Mouse (Mus musculus): Measurements from ENCODE around the gene Pth1r. TPM values are rescaled to one million over a fixed set of nuclear protein-coding genes. Genes with fewer than 3 reads are reported as not detected.

Gene Pth1r
- polyA plus RNA-seq (2012; rRNA removed), result 9.0 and 13.0 TPM in 2 replicates

GRCm38 (mm10) chr9:110746961-110747360 is at the start of gene Pth1r:
Gene Pth1r (minus strand): TSS chr9:110747145.

DNA sequence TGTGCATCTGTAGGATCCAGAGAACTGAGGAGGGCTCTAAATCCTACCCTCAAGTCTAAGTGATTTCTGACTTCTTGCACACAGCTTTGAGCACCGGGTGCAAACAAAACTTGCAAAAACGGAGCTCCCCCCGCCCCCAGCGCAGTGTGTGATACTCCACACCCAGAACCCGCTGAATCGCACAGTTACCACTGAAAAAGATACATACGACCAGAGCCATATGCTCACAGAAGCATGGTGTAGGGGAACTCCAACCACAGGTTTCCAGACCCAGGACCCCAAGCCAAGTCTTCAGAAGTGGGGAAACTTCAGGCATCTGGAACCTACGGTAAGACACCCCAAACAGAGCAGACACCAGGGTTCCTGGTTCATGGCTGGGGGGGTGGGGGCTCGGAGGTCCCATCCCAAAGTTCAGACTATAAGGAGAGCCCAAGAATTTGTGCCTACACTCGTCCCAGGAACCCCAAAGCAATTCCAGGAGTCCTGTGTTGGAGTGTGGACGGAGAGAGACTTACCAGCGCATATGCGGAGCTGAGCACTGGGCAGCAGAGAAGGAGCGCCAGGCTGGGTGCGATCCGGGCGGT is 5.1 kb downstream of the Pth1r start, which contains the start of gene Myl3:
Myl3 (plus strand) TSS at position 151 of the 584 bp plus-strand sequence.

Other genes with a start within 250 kb of the Pth1r start
- gene Setd2, start 214.5 kb downstream of the Pth1r start, polyA plus RNA-seq (2012; rRNA removed), result 9.4 and 11.4 TPM in 2 replicates
- gene Nradd, start 122.7 kb downstream of the Pth1r start, polyA plus RNA-seq (2012; rRNA removed), result 8.0 and 8.9 TPM in 2 replicates
- gene Nbeal2, start 93.0 kb downstream of the Pth1r start, polyA plus RNA-seq (2012; rRNA removed), result 62.6 and 63.2 TPM in 2 replicates
- 50.0 and 53.6 TPM in 2 replicates for gene Ccdc12, start 90.6 kb downstream of the Pth1r start, polyA plus RNA-seq (2012; rRNA removed)
- 27.2 and 38.0 TPM in 2 replicates for gene Myl3, start 5.3 kb downstream of the Pth1r start, polyA plus RNA-seq (2012; rRNA removed)
- not detected in 2 replicates for gene Prss42, start 51.0 kb upstream of the Pth1r start, polyA plus RNA-seq (2012; rRNA removed)
- gene Prss44, start 66.8 kb upstream of the Pth1r start, polyA plus RNA-seq (2012; rRNA removed), result not detected in 2 replicates
- gene Prss43, start 79.5 kb upstream of the Pth1r start, polyA plus RNA-seq (2012; rRNA removed), result not detected in 2 replicates
- not detected in 2 replicates for gene Prss45, start 87.4 kb upstream of the Pth1r start, polyA plus RNA-seq (2012; rRNA removed)
- 0.05 TPM in 1 of 2 replicates, not detected in the other for gene Prss46, start 97.4 kb upstream of the Pth1r start, polyA plus RNA-seq (2012; rRNA removed)
- gene Prss50, start 110.8 kb upstream of the Pth1r start, polyA plus RNA-seq (2012; rRNA removed), result not detected in 2 replicates
- 28.8 and 29.6 TPM in 2 replicates for gene Als2cl, start 132.7 kb upstream of the Pth1r start, polyA plus RNA-seq (2012; rRNA removed)
- 0.93 and 0.97 TPM in 2 replicates for gene Tmie, start 133.0 kb upstream of the Pth1r start, polyA plus RNA-seq (2012; rRNA removed)
- gene Fam240a, start 169.7 kb upstream of the Pth1r start, polyA plus RNA-seq (2012; rRNA removed), result not detected in 2 replicates
- gene Tdgf1, start 199.0 kb upstream of the Pth1r start, polyA plus RNA-seq (2012; rRNA removed), result not detected in 2 replicates
- 0.02 and 0.04 TPM in 2 replicates for gene Lrrc2, start 204.4 kb upstream of the Pth1r start, polyA plus RNA-seq (2012; rRNA removed)
- gene Rtp3, start 243.4 kb upstream of the Pth1r start, polyA plus RNA-seq (2012; rRNA removed), result 1.0 and 3.1 TPM in 2 replicates